Mouse (Mus musculus): ENCODE results near the gene Slc16a8. TPM values are rescaled to one million over a fixed set of nuclear protein-coding genes. Genes with fewer than 3 reads are reported as not detected.
"Not testable (repeated sequence)": the region's sequence is repeated elsewhere in the genome, so short reads cannot be mapped to it uniquely, and the experiment has no call there.

Gene Slc16a8
- polyA plus RNA-seq, 1 experiment from 2014 or later = not detected

GRCm38 (mm10) chr15:79243234-79244042, 11.1 kb downstream of the Slc16a8 start:
- Histone ChIP-seq H3K36me3 (ENCODE audit: control insufficient read depth, insufficient read depth, low read length) (peaks cover 16% of the 10 kb centered on the region), H3K4me1 (ENCODE audit: control insufficient read depth, insufficient read depth, low read length) (no peaks in the 10 kb centered on the region), H3K9ac (ENCODE audit: low read length) (no peak overlapping the region), H3K27me3 (ENCODE audit: control insufficient read depth, insufficient read depth, low read length) (no peaks in the 10 kb centered on the region), H3K4me3 (ENCODE audit: low read depth, low read length) (no peak overlapping the region), H3K9me3 (ENCODE audit: control insufficient read depth, low read length) (no peaks in the 10 kb centered on the region), H3K27ac (ENCODE audit: low read depth, low read length) (peak overlapping the region; percentile 39; the same call in 1 of the 2 replicates), H3K4me2 (ENCODE audit: low read depth) (no peak overlapping the region)
- ATAC-seq (ENCODE audit: insufficient read depth, low FRiP score, low TSS enrichment) = peak; percentile 95
- WGBS = 25% methylated on average over 10 of the region's 10 CpGs
- DNase-seq (ENCODE audit: low spot score) = peak; percentile 94

DNA sequence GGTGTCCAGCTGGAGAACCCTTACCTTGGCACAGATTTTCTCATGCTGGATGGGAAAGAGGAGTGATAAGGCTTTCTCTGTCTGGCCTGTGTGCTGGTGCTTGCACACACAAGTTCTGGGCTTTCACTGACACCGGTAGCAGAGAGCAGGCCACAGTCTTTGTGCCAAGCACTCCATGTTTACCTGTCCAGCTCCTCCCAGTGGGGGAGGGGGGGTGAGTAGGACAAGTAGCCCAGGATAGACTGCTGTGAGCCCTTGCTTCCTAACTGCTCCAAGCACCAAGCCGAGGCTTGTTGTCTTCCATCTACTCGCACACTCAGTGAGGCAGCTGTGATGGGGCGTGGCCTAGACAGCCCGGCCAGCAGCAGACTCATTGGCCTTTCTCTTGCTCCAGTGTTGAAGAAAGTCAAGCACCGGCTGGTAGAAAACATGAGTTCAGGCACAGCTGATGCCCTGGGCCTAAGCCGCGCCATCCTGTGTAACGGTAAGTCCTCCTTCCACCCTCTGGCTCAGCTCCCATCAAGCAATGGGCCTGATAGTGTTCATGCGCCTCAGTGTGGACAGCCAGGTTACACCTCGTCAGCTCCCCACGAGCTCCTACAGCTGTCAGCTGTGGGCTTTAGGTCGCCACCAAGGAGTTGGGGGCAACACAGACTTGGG, 11.9 kb downstream of the Slc16a8 start:
- Histone ChIP-seq H3K4me2 (ENCODE audit: low read depth) (no peak overlapping the region), H3K9ac (ENCODE audit: low read length) (no peak overlapping the region), H3K27me3 (ENCODE audit: control insufficient read depth, insufficient read depth, low read length) (no peaks in the 10 kb centered on the region), H3K36me3 (ENCODE audit: control insufficient read depth, insufficient read depth, low read length) (peaks cover 16% of the 10 kb centered on the region), H3K4me1 (ENCODE audit: control insufficient read depth, insufficient read depth, low read length) (no peaks in the 10 kb centered on the region), H3K9me3 (ENCODE audit: control insufficient read depth, low read length) (no peaks in the 10 kb centered on the region), H3K27ac (ENCODE audit: low read depth, low read length) (no peak overlapping the region), H3K4me3 (ENCODE audit: low read depth, low read length) (no peak overlapping the region)
- DNase-seq (ENCODE audit: low spot score) (no peak), ATAC-seq (ENCODE audit: insufficient read depth, low FRiP score, low TSS enrichment) (0 out of 2 replicates have a peak, but pooled peaks have one; percentile 28)
- 79% methylated on average over 13 of the region's 13 CpGs for WGBS

DNA sequence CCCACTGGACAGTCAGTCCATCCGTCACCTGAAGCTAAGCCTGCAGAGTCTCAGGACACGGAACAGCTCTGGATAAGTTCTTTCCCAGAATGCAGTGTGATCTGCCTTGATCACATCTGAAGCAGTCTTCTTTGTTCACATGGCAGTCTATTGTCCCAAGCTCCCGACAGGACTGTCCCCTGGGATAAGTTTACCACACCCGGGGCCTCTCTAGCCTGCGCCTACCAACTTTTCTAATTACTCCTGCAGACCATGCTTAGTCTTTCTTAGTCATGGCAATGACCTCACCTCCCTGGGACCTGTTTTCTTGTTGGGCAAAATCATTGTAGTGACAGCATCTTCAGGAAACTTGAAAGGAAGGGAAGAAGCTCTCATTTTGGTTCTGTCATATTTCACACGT, 16.5 kb downstream of the Slc16a8 start:
- H3K4me1 ChIP-seq (ENCODE audit: control insufficient read depth, insufficient read depth, low read length) = no peaks in the 10 kb centered on the region
- ATAC-seq (ENCODE audit: insufficient read depth, low FRiP score, low TSS enrichment) = no peak
- H3K27ac ChIP-seq (ENCODE audit: low read depth, low read length) = no peak overlapping the region
- peaks cover 14% of the 10 kb centered on the region for H3K36me3 ChIP-seq (ENCODE audit: control insufficient read depth, insufficient read depth, low read length)
- H3K27me3 ChIP-seq (ENCODE audit: control insufficient read depth, insufficient read depth, low read length) = no peaks in the 10 kb centered on the region
- no peak overlapping the region for H3K4me3 ChIP-seq (ENCODE audit: low read depth, low read length)
- H3K9me3 ChIP-seq (ENCODE audit: control insufficient read depth, low read length) = no peaks in the 10 kb centered on the region
- no peak overlapping the region for H3K4me2 ChIP-seq (ENCODE audit: low read depth)
- no peak overlapping the region for H3K9ac ChIP-seq (ENCODE audit: low read length)
- WGBS = 80% methylated on average over 6 of the region's 6 CpGs
- DNase-seq (ENCODE audit: low spot score) = no peak

GRCm38 (mm10) chr15:79235268-79235667, 19.3 kb downstream of the Slc16a8 start:
- Histone ChIP-seq H3K36me3 (ENCODE audit: control insufficient read depth, insufficient read depth, low read length) (peaks cover 6% of the 10 kb centered on the region; the same call in 1 of the 2 replicates), H3K27ac (ENCODE audit: low read depth, low read length) (no peak overlapping the region)
- ATAC-seq (ENCODE audit: insufficient read depth, low FRiP score, low TSS enrichment) = no peak

DNA sequence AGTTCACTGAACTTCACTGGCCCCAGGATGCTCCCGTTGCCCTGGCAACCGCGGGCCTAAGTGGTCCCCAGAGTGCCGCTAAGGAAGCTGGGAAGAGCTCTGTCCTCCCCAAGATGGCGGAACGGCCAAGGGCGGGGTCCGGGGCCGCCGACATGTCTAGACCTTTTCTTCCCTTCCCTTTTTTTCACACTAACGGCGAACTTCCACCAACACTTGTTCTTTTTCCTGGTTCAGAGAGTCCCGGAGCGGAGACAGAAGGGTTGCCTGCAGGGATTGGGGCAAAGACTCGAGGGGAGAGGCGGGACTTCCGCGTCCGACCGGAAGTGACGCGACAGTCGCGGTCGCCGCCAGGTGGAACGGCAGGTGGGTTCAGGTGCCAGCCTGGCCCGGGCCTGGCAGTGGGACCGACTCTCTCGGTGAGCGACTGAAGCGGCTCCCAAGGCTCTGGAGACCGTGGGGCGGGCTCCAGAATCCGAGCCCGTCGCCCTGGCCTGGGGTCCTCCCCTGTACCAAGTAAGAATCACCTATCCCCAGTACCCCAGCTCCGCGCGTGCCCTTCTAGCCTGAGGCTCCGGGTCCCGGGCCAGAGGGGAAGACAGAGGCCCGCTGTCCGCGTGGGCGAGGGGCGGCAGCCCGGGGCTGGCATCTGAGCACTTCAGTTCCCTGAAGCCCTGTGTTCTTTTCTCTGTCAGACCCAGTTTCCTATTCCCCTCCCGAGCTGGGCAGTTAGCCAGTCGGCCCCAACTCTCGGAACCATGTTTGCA, 25.3 kb downstream of the Slc16a8 start, which contains the start of the genes Pick1 and Gm49486:
Gene Pick1 (plus strand): TSS at position 116 of the 764 bp plus-strand sequence.
Gene Gm49486 (plus strand): TSS at position 334 of the 764 bp plus-strand sequence.
- Histone ChIP-seq H3K27me3 (ENCODE audit: control insufficient read depth, insufficient read depth, low read length) (no peaks in the 10 kb centered on the region), H3K9ac (ENCODE audit: low read length) (peak within 1 kb of the TSS; percentile 90), H3K4me3 (ENCODE audit: low read depth, low read length) (peak within 1 kb of the TSS; percentile 89), H3K4me2 (ENCODE audit: low read depth) (peak within 1 kb of the TSS; percentile 98), H3K4me1 (ENCODE audit: control insufficient read depth, insufficient read depth, low read length) (peaks cover 14% of the 10 kb centered on the region), H3K36me3 (ENCODE audit: control insufficient read depth, insufficient read depth, low read length) (no peaks in the 10 kb centered on the region; the same call in 1 of the 2 replicates), H3K9me3 (ENCODE audit: control insufficient read depth, low read length) (no peaks in the 10 kb centered on the region), H3K27ac (ENCODE audit: low read depth, low read length) (peak within 1 kb of the TSS; percentile 97)
- WGBS = 1% methylated on average over 51 of the region's 51 CpGs
- peak; percentile 94 for DNase-seq (ENCODE audit: low spot score)
- peak; percentile 84 for ATAC-seq (ENCODE audit: insufficient read depth, low FRiP score, low TSS enrichment)

More at GRCm38 (mm10) chr15:79235268-79235667, 19.3 kb downstream of the Slc16a8 start:
- Histone ChIP-seq H3K4me3 (ENCODE audit: low read depth, low read length) (no peak overlapping the region), H3K27me3 (ENCODE audit: control insufficient read depth, insufficient read depth, low read length) (no peaks in the 10 kb centered on the region), H3K4me2 (ENCODE audit: low read depth) (no peak overlapping the region), H3K9ac (ENCODE audit: low read length) (no peak overlapping the region), H3K9me3 (ENCODE audit: control insufficient read depth, low read length) (no peaks in the 10 kb centered on the region), H3K4me1 (ENCODE audit: control insufficient read depth, insufficient read depth, low read length) (peaks cover under 1% of the 10 kb centered on the region; the same call in 1 of the 2 replicates)
- WGBS = 91% methylated on average over 9 of the region's 9 CpGs
- no peak for DNase-seq (ENCODE audit: low spot score)

DNA sequence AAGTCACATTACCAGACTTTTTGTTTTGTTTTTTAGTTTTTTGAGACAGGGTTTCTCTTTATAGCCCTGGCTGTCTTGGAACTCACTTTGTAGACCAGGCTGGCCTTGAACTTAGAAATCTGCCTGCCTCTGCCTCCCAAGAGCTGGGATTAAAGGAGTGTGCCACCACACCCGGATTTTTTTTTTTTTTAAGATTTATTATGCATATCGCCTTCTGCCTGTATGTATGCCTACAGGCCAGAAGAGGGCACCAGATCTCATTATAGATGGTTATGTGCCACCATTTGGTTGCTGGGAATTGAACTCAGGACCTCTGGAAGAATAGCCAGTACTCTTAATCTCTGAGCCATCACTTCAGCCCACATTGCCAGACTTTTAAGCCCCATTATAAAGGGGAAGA, 28.8 kb downstream of the Slc16a8 start:
- peaks cover 25% of the 10 kb centered on the region for H3K4me1 ChIP-seq (ENCODE audit: control insufficient read depth, insufficient read depth, low read length)
- not testable (repeated sequence) for ATAC-seq (ENCODE audit: insufficient read depth, low FRiP score, low TSS enrichment)

DNA sequence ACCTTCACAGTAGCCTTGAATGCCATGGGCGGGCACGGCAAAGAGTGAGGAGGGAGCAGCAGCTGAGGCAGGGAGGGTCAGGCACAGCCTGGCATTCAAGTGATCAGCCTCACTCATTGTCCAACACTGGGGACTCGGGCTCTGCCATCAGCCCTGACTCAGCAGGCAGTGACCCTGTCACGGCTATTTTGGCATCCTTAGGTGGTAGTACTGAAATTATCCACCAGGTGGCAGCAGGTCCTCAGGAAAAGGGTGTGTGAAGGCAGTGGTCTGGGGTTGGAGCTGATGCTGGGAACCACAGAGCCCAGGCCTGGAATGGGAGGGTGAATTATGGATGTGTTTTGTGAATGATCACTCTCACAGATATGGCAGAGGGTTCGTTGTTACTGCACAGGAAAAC, 29.9 kb downstream of the Slc16a8 start:
- Histone ChIP-seq H3K27me3 (ENCODE audit: control insufficient read depth, insufficient read depth, low read length) (no peaks in the 10 kb centered on the region), H3K4me1 (ENCODE audit: control insufficient read depth, insufficient read depth, low read length) (peaks cover 19% of the 10 kb centered on the region), H3K4me2 (ENCODE audit: low read depth) (no peak overlapping the region), H3K9me3 (ENCODE audit: control insufficient read depth, low read length) (no peaks in the 10 kb centered on the region), H3K4me3 (ENCODE audit: low read depth, low read length) (no peak overlapping the region), H3K9ac (ENCODE audit: low read length) (no peak overlapping the region), H3K36me3 (ENCODE audit: control insufficient read depth, insufficient read depth, low read length) (no peaks in the 10 kb centered on the region), H3K27ac (ENCODE audit: low read depth, low read length) (no peak overlapping the region; the same call in 1 of the 2 replicates)
- WGBS = 8% methylated on average over 5 of the region's 5 CpGs
- DNase-seq (ENCODE audit: low spot score) (peak; percentile 89), ATAC-seq (ENCODE audit: insufficient read depth, low FRiP score, low TSS enrichment) (peak; percentile 54; the same call in 1 of the 2 replicates)

More for the DNA sequence above, 28.8 kb downstream of the Slc16a8 start:
- H3K27ac ChIP-seq (ENCODE audit: low read depth, low read length); H3K27me3 ChIP-seq (ENCODE audit: control insufficient read depth, insufficient read depth, low read length); H3K4me3 ChIP-seq (ENCODE audit: low read depth, low read length); DNase-seq (ENCODE audit: low spot score); H3K9ac ChIP-seq (ENCODE audit: low read length); H3K4me2 ChIP-seq (ENCODE audit: low read depth); H3K36me3 ChIP-seq (ENCODE audit: control insufficient read depth, insufficient read depth, low read length); H3K9me3 ChIP-seq (ENCODE audit: control insufficient read depth, low read length): not testable (repeated sequence)
- 67% methylated on average over 2 of the region's 2 CpGs for WGBS

DNA sequence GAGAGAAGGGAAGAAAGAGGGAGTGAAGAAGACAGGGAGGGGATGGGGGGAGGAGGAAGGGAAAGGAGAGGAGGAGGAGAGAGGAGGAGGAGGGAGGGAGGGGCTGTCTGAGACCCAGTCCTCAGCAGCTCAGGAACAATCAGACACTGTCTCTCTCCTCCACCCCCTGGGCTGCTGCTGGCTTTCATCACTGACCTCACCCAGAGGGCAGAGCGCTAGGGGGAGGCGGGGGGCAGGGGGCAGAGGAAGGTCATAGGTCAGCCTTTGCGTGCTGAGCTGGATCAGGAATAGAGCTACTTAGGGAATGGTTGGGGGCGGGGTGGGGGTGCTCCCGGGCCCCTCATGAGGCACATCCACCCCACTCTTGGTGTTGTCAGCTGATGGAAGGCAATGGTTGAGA, 30.9 kb downstream of the Slc16a8 start:
- WGBS = 1% methylated on average over 5 of the region's 5 CpGs
- Histone ChIP-seq H3K9ac (ENCODE audit: low read length) (no peak overlapping the region), H3K4me1 (ENCODE audit: control insufficient read depth, insufficient read depth, low read length) (peaks cover 16% of the 10 kb centered on the region), H3K36me3 (ENCODE audit: control insufficient read depth, insufficient read depth, low read length) (no peaks in the 10 kb centered on the region), H3K9me3 (ENCODE audit: control insufficient read depth, low read length) (no peaks in the 10 kb centered on the region), H3K4me2 (ENCODE audit: low read depth) (no peak overlapping the region), H3K4me3 (ENCODE audit: low read depth, low read length) (no peak overlapping the region), H3K27ac (ENCODE audit: low read depth, low read length) (0 out of 2 replicates have a peak overlapping the region, but pooled peaks have one; percentile 29), H3K27me3 (ENCODE audit: control insufficient read depth, insufficient read depth, low read length) (no peaks in the 10 kb centered on the region)
- ATAC-seq (ENCODE audit: insufficient read depth, low FRiP score, low TSS enrichment) (no peak), DNase-seq (ENCODE audit: low spot score) (no peak)
